Mouse (Mus musculus): ENCODE measurements at regions not wholly inside any gene's neighbourhood (a gene's known extent, or its start where the extent isn't known, plus 50 kb on each side); places are given as distances from the start of the nearest gene placed in this dataset.

DNA sequence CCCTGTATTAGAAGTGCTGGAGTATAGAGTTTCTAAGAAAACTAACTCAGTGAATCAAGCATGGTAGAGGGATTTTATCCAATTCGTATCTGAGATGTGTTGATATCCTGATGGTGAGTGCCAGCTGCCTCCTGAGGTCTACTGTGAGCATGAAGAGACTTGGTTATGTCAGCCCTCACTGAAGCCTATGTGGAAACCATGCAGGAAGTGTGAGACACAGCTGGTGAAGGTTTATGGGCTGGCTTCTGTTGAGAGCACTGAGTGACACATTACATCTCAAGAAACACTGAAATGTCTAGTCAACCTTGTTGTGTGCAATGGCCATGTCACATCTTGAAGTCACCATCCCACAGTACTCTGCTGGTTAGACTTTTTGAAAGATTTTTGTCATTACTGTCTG lies 104.6 kb downstream of the Psmg1 start:
- DNase-seq (ENCODE audit: low spot score in 2 of 2) = no peak

DNA sequence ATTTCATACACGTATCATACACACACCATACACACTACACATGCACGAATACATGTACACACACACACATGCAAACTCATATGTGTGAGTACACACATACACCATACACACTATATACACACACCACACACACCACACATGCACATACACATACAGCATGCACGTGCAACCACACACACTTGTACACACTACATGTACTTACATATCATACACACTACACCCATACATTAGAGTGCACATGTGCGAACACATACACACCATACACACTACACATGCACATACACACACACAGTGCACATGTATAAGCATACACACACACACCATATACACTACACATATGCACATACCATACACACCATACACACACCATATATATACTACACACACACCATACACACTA lies 117.5 kb downstream of the Psmg1 start:
- no peak for DNase-seq (ENCODE audit: low spot score in 2 of 2)

DNA sequence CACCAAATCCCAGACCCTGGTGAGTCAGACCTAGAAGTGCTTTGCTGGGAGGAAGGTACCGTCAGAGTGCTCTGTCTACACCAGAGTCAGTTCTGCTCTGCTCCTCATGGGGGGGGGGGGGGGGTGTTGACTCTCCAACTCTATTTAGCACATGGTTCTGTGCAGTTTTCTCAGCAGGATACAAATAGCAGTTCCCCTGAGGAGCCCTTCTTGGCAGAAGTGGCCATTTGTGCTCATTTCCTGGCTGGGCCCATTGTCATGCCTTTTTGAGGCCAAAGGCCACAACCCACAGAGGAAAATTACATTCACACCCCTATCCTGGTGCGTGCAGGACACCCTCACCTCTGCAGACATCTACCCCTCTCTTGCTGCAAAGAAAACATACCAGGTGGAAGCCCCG lies 118.3 kb downstream of the Psmg1 start:
- DNase-seq (ENCODE audit: low spot score in 2 of 2) = no peak

DNA sequence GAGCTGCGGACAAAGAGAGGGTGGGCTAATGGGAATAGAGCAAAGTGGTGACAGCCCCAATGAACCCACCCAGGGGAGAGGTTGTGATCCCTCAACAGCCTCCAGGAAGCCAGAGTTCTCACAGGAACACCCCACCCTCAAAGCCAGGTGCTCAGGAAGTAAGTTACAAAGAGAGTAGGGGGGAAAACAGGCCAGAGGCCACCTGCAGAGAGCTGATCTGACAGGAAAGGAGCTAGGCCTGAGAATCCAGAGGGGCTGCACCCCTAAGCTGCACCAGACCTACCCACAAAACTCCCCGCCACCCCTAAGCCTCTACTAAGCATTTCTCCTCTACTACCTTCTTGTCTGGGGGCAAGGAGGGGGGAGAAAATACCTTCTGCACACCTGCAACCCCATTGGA lies 120.5 kb downstream of the Psmg1 start:
- DNase-seq (ENCODE audit: low spot score in 2 of 2) = no peak

DNA sequence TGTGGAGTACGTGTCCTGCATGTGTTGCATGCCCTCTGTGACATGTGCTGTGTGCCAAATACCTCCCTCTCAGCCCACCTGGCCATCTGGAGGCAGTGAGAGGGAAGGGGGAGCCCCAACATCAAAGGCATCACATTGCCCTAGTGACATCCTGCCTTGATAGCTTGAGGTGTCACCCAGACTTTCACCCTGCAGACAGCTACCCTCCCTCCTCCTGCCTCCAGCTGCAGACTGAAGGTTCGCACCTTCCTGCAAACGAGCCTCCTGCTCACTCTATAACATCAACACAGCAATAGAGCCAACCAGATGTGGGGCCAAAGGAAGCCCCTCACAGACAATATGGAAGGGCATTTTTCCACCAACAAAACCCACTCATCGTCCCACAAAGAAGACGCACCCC lies 121.3 kb downstream of the Psmg1 start:
- DNase-seq (ENCODE audit: low spot score in 2 of 2) = peak; percentile 51 to 57

DNA sequence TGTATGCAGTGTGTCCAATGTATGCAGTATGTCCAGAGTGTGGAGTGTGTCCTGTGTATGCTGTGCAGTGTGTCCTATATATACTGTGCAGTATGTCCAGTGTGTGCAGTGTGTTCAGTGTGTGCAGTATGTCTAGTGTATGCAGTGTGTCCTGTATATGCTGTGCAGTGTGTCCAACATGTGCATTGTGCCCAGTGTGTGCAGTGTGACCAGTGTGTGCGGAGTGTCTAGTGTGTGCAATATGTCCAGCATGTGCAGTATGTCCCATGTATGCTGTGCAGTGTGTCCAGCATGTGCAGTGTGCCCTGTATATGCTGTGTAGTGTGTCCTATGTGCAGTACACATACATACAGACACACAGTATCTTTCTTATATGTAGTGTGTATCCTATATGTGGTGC lies 121.9 kb downstream of the Psmg1 start:
- DNase-seq (ENCODE audit: low spot score in 2 of 2) = no peak

DNA sequence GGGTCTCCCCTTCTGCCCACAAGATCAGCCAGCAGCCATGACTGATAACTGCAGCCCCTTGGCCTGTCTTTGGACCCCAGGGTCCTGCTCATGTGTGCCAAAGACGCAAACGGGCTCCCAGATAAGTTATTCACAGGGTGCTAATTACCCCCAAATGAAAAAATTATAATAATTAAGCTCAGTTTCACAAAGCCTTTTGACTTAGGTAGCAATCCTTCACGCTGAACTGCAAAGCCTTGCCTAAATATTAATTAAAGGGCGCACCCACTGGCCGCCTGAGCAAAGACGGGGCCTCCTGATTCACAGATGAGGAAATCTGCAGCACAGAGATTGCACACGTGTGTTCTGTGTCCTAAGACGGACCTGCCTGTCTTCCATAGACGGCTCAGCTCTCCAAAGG lies 123.2 kb downstream of the Psmg1 start:
- no peak for DNase-seq (ENCODE audit: low spot score in 2 of 2)

DNA sequence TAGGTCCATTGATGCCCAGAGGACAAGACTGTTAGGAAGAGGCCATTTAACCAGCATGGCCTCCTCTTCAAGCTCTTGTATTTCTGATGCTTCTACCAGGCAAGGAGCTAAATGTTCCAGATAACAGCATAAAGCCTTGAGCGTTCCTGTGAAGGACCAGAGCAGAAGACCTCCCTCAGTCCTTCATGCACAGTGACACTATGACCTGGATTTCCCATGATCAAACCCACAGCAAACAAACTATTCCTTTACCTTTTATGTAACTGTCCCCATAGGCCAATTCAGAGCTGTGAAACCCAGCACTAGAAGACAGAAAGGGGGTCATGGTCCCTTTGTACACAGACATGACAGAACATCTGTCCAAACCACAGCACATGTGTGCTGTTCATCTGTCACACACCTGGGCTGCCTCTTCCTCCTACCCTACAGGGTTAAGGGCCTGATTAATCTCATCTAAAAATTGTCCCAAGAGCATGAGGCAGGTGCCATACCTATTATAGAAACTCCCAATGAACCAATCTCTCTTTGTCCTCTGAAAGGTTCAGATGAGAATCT lies 123.8 kb downstream of the Psmg1 start:
- DNase-seq (ENCODE audit: low spot score in 2 of 2) = no peak

DNA sequence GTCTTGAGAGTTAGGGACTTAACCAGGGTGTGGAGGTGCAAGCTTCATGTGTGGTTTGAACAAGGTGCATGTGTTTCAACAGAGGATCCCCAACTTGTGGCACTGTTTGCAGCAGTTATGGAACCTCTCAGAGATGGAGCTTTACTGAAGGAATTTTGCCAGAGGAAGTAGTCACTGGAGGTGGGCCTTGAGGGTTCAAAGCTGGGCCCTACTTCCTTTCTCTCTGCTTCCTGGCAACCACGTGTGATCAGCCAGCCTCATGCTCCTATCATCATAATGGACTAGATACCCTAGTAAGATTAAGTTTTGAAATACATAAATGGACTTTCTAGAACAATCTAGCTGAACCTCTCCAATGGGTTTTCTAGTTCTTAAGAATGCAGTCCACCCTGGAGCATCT lies 125.2 kb downstream of the Psmg1 start:
- no peak for DNase-seq (ENCODE audit: low spot score in 2 of 2)

DNA sequence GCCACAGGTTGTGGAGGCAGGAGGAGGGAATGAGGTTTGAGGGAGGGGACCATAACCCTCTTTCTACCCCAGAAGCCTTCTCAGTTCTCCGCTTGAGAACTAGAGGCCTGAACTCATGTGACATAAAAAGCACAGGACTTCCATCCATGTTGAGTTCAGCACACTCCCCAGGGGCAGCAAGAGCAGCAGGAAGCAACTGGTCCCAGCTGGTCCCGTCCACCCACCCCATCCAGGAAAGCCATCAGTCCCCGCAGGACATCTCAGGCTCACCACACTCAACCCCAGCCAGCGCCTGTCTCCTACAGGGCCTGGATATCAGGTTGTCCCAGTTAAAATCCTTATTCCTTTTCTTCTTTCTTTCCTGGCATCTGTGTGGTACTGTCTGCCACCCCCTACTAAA lies 126.1 kb downstream of the Psmg1 start:
- DNase-seq (ENCODE audit: low spot score in 2 of 2) = no peak

DNA sequence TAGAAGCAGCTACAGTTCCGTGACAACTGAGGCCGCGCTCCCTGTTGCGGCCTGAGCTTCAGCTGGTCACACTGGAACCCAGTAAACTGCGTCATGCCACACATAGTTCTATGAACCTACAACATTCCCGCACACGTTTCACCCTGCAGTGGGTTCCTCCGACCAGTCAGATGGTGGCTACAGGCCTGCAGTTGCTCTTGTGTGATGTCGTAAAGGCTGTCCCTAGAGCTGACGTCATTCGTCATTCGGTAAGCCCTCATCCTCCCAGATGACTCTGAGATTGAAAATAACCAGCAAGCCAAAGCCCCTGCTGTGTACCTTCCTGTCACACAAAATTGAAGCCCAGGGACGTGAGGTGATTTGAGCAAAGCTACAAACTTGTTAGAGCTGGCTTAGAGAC lies 126.7 kb downstream of the Psmg1 start:
- no peak for DNase-seq (ENCODE audit: low spot score in 2 of 2)

DNA sequence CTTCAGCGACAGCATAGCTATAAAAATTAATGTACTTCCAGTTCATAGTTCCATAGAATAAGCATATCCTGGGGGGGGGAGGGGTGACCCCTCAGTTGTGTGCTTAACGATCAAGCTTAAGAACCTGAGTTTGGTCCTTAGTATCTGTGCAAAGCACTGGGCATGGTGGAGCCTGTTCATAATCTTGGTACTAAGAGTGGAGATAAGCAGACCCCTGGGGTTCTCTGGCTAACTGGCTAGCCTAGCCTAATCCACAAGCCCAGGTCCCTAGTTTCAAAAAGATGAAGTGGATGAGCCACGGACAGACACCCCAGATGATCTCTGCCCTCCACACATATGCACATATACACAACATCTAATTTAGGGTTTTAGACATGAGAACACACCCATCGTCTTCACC lies 127.2 kb downstream of the Psmg1 start:
- DNase-seq (ENCODE audit: low spot score in 2 of 2) = no peak

DNA sequence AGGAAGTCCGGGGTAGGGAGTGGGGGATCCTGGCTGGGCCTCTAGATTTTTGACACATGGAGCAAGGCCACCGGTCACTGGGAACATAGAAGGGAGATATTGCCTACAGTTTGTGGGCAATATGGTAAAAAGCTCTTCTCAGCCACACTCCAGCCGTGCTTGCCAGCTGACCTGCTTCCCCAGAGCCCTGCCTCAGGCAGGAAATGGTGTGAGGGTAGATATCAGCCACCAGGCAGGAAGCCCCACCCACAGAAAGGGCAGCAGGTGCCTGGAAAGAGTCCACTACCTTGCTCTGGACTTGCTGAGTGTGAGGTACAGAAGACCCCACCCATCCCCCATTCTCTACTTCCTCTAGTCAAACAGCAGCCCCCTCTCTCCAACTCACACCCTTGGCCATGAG lies 128.1 kb downstream of the Psmg1 start:
- peak; percentile 36 to 42 for DNase-seq (ENCODE audit: low spot score in 2 of 2)

DNA sequence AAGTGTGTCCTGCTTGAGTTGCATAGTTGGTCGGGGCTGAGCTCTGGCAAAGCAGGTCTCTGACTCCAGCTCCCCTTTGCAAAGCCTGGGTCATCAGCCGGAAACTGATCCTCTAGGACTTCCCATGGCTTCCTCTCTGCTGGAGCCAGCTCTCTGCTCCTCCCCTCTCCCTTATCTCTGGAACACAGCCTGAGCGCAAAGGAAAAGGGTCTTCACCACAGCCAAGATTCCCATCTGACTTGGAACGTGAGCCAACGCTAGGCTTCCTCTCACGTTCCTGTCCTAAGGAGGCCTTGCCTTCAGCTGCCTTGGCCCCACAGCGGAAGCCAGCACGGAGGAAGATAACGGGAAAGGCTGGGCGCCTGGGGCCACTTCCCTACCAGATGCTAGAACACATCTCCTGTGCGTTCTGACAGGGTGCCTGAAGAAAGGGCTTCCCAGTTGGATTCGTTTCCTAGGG lies 129.5 kb downstream of the Psmg1 start:
- DNase-seq (ENCODE audit: low spot score in 2 of 2) = peak in 1 of 2 experiments; percentile 19

DNA sequence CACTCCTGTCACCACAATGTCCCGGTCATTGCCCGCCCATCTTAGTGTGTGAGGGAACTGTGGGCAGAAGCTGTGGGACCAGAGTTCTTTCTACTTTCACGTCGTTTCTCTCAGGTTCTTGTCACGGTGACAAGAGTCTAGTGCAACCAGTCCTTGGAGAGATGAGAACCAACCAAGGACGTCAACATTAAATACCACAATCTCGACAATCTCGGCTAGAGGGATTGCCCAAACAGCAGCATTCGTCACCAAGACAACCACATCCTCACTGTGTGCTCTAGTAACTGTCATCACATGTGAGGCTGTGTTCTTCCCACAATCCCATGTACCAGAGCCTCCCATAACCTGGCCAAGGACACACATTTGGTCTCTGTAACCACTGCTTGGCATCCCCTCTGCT lies 129.9 kb downstream of the Psmg1 start:
- DNase-seq (ENCODE audit: low spot score in 2 of 2) = no peak

DNA sequence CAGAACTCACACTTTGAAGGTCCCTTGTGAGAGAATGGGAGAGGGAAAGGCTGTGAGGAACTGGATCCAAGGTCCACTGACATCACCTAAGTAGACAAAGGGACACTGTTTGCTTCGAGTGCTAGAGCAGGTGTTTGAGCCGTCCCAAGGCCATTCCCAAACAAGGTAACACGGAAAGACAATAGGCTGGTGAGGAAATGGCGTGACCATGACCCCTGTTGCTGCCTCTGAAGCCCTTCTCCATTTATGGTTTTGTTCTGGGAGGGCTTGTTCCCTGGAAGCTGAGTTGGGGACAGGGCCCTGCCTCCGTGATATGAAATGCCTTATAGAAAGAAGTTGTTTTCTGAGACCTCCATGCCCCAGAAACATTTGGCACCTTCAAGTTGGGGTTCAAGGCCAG lies 130.6 kb downstream of the Psmg1 start:
- no peak for DNase-seq (ENCODE audit: low spot score in 2 of 2)

DNA sequence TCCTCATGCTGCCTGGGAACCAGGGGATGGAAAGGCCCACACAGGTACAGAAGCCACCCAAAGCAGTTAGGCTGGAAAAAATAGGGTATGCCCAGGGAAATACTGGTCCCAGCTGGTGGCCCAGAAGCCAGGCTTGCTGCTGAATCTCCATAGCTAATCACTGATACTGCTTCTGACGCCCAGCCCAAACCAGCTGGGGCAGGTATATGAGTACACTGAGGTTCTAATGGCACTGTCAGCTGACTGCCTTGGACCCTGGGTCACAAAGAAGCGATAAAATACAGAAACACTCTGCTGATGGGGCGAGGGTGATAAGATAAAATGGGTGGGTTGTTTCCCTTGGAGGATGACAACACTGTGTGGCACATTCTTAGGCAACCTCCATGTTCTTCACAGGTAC lies 133.4 kb downstream of the Psmg1 start:
- no peak for DNase-seq (ENCODE audit: low spot score in 2 of 2)

DNA sequence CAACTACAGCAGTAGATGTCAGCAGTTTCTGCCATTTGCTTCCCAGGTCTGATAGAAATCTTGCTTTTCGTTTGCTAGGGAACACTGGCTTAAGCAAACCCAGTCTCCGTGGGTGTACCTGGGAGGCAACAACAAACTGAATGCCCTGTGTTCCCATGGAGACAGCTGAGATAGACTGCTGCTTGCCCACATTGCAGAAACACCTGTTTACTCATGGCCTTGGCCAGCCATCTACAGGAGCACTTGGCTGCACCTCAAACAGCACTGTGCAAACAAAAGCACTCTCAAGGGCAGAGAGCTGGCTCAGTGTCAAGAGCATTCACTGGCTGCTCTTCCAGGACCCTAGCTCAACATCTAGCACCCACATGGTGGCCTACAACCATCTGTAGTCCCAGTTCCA lies 135.5 kb downstream of the Psmg1 start:
- no peak for DNase-seq (ENCODE audit: low spot score in 2 of 2)

DNA sequence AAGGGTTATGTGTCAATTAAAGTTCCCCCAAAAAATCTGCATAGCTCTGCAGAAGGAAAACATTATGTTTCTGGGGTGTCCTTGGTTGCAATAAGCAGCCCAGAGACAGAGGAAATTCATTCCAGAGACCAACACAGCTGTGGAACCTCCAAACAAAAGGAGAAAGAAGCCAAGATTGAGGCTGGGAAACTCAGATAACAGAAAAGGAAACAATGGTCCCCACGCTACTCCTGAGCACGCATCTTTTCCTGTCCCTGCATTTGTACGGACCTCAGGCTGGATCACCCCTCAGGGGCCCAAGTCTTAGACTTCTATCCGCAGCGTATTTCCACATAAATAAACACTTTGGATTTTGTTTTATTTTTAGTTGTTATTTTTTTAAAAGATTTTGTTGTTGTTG lies 138.9 kb downstream of the Psmg1 start:
- no peak for DNase-seq (ENCODE audit: low spot score in 2 of 2)

DNA sequence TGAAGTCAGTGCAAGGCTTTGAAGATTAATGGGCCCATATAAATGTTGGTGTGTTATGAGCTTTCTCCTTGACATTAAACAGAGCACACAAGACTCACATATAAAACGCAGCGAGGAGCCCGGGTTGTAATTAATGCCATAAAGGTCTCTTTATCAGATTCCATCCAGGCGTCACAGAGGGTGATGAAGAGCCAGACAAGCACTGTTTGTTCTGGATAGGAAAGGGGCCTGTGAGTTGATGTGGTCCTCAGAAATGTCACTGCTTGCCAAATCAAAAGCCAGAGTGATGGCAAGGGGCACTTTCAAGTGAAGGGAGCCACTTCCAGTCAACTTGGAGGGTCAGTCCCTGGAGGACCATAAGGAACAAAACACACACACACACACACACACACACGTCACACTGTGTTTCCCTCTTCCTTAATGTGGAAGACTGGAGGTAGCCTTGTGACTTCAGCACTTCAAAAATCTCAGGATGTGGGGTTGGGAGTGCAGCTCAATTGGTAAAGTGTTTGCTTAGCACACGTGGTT lies 142.1 kb downstream of the Psmg1 start:
- DNase-seq (ENCODE audit: low spot score in 2 of 2) = no peak

DNA sequence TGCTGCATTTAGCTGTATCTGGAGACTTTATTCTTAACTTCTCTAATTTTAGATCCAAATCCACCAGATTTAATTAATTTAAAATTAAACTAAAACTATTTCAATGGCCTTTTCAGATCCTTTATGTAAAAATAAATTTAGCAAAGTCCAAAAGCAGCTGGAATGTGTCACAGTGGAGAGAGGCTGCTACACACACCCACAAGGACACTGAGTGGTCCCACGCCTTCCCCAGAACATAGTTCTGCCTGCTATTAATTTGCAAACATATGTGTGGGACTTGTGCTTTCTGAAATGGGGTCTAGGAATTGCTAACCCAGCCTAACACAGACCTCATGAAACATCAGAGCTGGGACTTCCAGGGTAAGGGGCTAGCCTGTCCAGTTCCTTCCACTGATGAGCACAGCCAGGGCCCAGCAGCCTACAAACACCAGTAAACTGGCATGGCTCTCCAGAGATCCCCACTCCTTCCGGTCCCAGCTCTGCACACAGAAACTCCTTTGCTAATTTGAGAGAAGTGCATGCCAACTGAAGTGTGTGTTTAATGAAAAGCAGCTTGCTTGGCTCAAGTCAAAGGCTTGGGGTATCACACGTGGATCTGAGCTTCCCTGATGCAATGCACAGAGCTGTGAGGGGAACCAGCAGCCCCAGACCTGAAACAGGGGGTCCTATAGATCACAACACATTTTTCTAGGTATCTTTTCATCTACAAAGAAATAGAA lies 142.8 kb downstream of the Psmg1 start:
- no peak for DNase-seq (ENCODE audit: low spot score in 2 of 2)

DNA sequence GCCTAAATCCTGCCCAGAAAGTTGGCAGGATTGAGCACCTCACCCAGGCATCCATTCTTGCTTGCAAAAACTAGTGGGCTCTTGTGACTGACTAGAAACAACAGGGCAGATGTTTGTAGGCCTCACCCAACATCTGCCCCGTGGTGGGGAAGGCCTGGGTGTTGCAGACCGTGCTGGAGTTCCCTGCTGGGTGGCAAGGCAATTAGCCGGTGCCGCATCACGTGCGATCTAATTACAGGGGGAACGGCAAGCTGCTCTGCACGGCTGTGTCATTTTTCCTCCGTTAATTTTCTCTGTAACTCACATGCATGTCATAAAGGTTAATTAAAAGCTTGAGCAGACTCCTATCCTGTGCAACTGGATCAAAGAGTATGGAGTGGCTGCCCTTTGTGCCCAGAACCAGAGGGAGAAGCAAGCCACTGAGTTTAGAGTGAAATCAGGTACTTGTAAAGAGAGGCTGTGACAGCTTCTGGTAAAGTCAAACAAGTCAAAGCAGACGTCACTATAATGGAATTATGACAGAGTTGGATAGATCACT lies 143.5 kb downstream of the Ets2 start:
- DNase-seq (ENCODE audit: low spot score in 2 of 2) = no peak

DNA sequence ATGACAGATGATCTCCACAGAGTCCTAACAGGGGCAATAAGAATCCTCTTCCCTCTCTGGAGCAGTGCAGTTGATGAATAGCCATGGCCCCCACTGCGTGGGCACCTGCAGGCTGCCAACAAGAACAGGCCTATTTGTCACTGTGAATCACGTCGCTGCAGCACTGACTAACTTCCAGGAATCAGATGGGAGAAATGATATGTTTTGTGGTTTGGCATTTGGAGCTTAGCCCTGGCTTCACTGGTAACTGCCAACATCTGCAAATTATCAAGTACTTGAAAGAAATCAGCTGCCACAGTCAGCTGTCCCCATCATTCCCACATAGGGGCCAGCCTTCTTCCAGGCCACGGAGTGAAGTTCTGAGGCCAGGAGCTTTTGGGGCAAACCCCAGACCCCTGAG lies 142.8 kb downstream of the Ets2 start:
- DNase-seq (ENCODE audit: low spot score in 2 of 2) = no peak

Data from spleen, postnatal 36 days (tissue).